Mouse (Mus musculus) liver, adult 2 months (tissue): ENCODE measurements around the gene Vmn1r236.

Experiments used
- CTCF ChIP-seq: fragments of 200-500 bp; IDR thresholded peaks from 2 replicates; pipeline ENCODE4 v1.5.1; 2011; ENCODE audit warnings: low read depth, low read length, control low read depth
- POLR2A ChIP-seq: fragments of 200-500 bp; IDR thresholded peaks from 2 replicates; pipeline ENCODE4 v1.6.1; 2011; ENCODE audit warnings: low read length, control low read depth; ENCODE audit not compliant: insufficient read depth; ENCODE audit errors: extremely low read depth

GRCm38 (mm10) chr17:21284395-21284794, 1.7 kb downstream of the Vmn1r236 start:
- TF ChIP-seq POLR2A = no peak
- TF ChIP-seq CTCF = no peak
